Mouse (Mus musculus): Measurements from ENCODE around the gene Axin2. TPM values are rescaled to one million over a fixed set of nuclear protein-coding genes. Genes with fewer than 3 reads are reported as not detected.
A peak's percentile ranks its signal among the peaks of the same experiment; 100 is the strongest.

Axin2 gene
- polyA plus RNA-seq, 1 experiment from 2014 or later: 2.7 TPM

GRCm38 (mm10) chr11:108909396-108910195 is 10.6 kb upstream of the Axin2 start:
- Histone ChIP-seq H3K4me1 (replicated peaks; ENCODE audit: control insufficient read depth, insufficient read depth) (peaks cover 4% of the 10 kb centered on the region; the same call in 1 of the 2 replicates), H3K27me3 (ENCODE audit: control insufficient read depth, insufficient read depth, low read length) (no peaks in the 10 kb centered on the region), H3K4me3 (ENCODE audit: low read depth, low read length) (no peak overlapping the region), H3K36me3 (ENCODE audit: control insufficient read depth, insufficient read depth, low read length) (no peaks in the 10 kb centered on the region), H3K9ac (ENCODE audit: low read length) (no peak overlapping the region), H3K27ac (replicated peaks) (0 out of 2 replicates have a peak overlapping the region, but pooled peaks have one; percentile 30), H3K9me3 (ENCODE audit: control insufficient read depth, low read length) (no peaks in the 10 kb centered on the region), H3K4me2 (replicated peaks; ENCODE audit: low read depth) (peak overlapping the region; percentile 47)
- no peak for TF ChIP-seq EP300 (optimal IDR thresholded peaks at IDR 0.05)
- no peak for TF ChIP-seq CTCF (IDR thresholded peaks at IDR 0.05; ENCODE audit: low read depth)
- ATAC-seq (ENCODE audit: low FRiP score, low TSS enrichment): no peak
- 11% methylated on average over 24 of the region's 24 CpGs for WGBS
- DNase-seq (ENCODE audit: low spot score): no peak

GRCm38 (mm10) chr11:108910328-108910886 is 9.7 kb upstream of the Axin2 start:
- H3K9me3 ChIP-seq (ENCODE audit: control insufficient read depth, low read length): no peaks in the 10 kb centered on the region
- H3K27ac ChIP-seq (replicated peaks): 0 out of 2 replicates have a peak overlapping the region, but pooled peaks have one; percentile 14
- WGBS: 5% methylated on average over 14 of the region's 14 CpGs
- H3K4me1 ChIP-seq (replicated peaks; ENCODE audit: control insufficient read depth, insufficient read depth): peaks cover 4% of the 10 kb centered on the region; the same call in 1 of the 2 replicates
- no peak overlapping the region for H3K9ac ChIP-seq (ENCODE audit: low read length)
- ATAC-seq (ENCODE audit: low FRiP score, low TSS enrichment): no peak
- no peaks in the 10 kb centered on the region for H3K36me3 ChIP-seq (ENCODE audit: control insufficient read depth, insufficient read depth, low read length)
- peak overlapping the region; percentile 47 for H3K4me2 ChIP-seq (replicated peaks; ENCODE audit: low read depth)
- no peak for DNase-seq (ENCODE audit: low spot score)
- H3K27me3 ChIP-seq (ENCODE audit: control insufficient read depth, insufficient read depth, low read length): no peaks in the 10 kb centered on the region
- no peak overlapping the region for H3K4me3 ChIP-seq (ENCODE audit: low read depth, low read length)
- TF ChIP-seq EP300 (optimal IDR thresholded peaks at IDR 0.05) (no peak), CTCF (IDR thresholded peaks at IDR 0.05; ENCODE audit: low read depth) (no peak)

- peaks cover 4% of the 10 kb centered on the region; the same call in 1 of the 2 replicates for H3K4me1 ChIP-seq (replicated peaks; ENCODE audit: control insufficient read depth, insufficient read depth)
- DNase-seq (ENCODE audit: low spot score) (peak; percentile 47), ATAC-seq (ENCODE audit: low FRiP score, low TSS enrichment) (peak; percentile 25; the same call in 1 of the 2 replicates)
- H3K27ac ChIP-seq (replicated peaks): 0 out of 2 replicates have a peak overlapping the region, but pooled peaks have one; percentile 14
- peak overlapping the region; percentile 47 for H3K4me2 ChIP-seq (replicated peaks; ENCODE audit: low read depth)
- no peaks in the 10 kb centered on the region for H3K36me3 ChIP-seq (ENCODE audit: control insufficient read depth, insufficient read depth, low read length)
- H3K9ac ChIP-seq (ENCODE audit: low read length): no peak overlapping the region
- H3K4me3 ChIP-seq (ENCODE audit: low read depth, low read length): no peak overlapping the region
- no peak for TF ChIP-seq CTCF (IDR thresholded peaks at IDR 0.05; ENCODE audit: low read depth)
- TF ChIP-seq EP300 (optimal IDR thresholded peaks at IDR 0.05): no peak
- no peaks in the 10 kb centered on the region for H3K27me3 ChIP-seq (ENCODE audit: control insufficient read depth, insufficient read depth, low read length)
- WGBS: 30% methylated on average over 7 of the region's 7 CpGs
- no peaks in the 10 kb centered on the region for H3K9me3 ChIP-seq (ENCODE audit: control insufficient read depth, low read length)
Observed at GRCm38 (mm10) chr11:108910903-108911302, 9.2 kb upstream of the Axin2 start.

GRCm38 (mm10) chr11:108912174-108912573 is 8.0 kb upstream of the Axin2 start:
- no peaks in the 10 kb centered on the region for H3K9me3 ChIP-seq (ENCODE audit: control insufficient read depth, low read length)
- H3K4me3 ChIP-seq (ENCODE audit: low read depth, low read length): no peak overlapping the region
- H3K36me3 ChIP-seq (ENCODE audit: control insufficient read depth, insufficient read depth, low read length): no peaks in the 10 kb centered on the region
- H3K9ac ChIP-seq (ENCODE audit: low read length): no peak overlapping the region
- H3K27me3 ChIP-seq (ENCODE audit: control insufficient read depth, insufficient read depth, low read length): no peaks in the 10 kb centered on the region
- ATAC-seq (ENCODE audit: low FRiP score, low TSS enrichment): no peak
- 94% methylated on average over 12 of the region's 12 CpGs for WGBS
- no peak for TF ChIP-seq EP300 (optimal IDR thresholded peaks at IDR 0.05)
- no peak for TF ChIP-seq CTCF (IDR thresholded peaks at IDR 0.05; ENCODE audit: low read depth)
- peaks cover 4% of the 10 kb centered on the region; the same call in 1 of the 2 replicates for H3K4me1 ChIP-seq (replicated peaks; ENCODE audit: control insufficient read depth, insufficient read depth)
- no peak overlapping the region for H3K4me2 ChIP-seq (replicated peaks; ENCODE audit: low read depth)
- no peak for DNase-seq (ENCODE audit: low spot score)
- H3K27ac ChIP-seq (replicated peaks): no peak overlapping the region

GRCm38 (mm10) chr11:108917422-108918324 is 2.5 kb upstream of the Axin2 start:
- Histone ChIP-seq H3K27ac (replicated peaks) (no peak overlapping the region), H3K4me2 (replicated peaks; ENCODE audit: low read depth) (no peak overlapping the region), H3K27me3 (ENCODE audit: control insufficient read depth, insufficient read depth, low read length) (no peaks in the 10 kb centered on the region), H3K4me3 (ENCODE audit: low read depth, low read length) (no peak overlapping the region), H3K9ac (ENCODE audit: low read length) (no peak overlapping the region), H3K4me1 (replicated peaks; ENCODE audit: control insufficient read depth, insufficient read depth) (no peaks in the 10 kb centered on the region; the same call in 1 of the 2 replicates), H3K9me3 (ENCODE audit: control insufficient read depth, low read length) (no peaks in the 10 kb centered on the region), H3K36me3 (ENCODE audit: control insufficient read depth, insufficient read depth, low read length) (no peaks in the 10 kb centered on the region)
- DNase-seq (ENCODE audit: low spot score) (no peak), ATAC-seq (ENCODE audit: low FRiP score, low TSS enrichment) (no peak)
- TF ChIP-seq EP300 (optimal IDR thresholded peaks at IDR 0.05) (no peak), CTCF (IDR thresholded peaks at IDR 0.05; ENCODE audit: low read depth) (no peak)
- 30% methylated on average over 12 of the region's 12 CpGs for WGBS
